Mouse (Mus musculus): ENCODE results near the gene Nhlrc2. TPM values are rescaled to one million over a fixed set of nuclear protein-coding genes. Genes with fewer than 3 reads are reported as not detected.

The Nhlrc2 gene
- total and polyA plus RNA-seq, 3 experiments: 9.9 to 18.3 (median 12.6) TPM

DNA sequence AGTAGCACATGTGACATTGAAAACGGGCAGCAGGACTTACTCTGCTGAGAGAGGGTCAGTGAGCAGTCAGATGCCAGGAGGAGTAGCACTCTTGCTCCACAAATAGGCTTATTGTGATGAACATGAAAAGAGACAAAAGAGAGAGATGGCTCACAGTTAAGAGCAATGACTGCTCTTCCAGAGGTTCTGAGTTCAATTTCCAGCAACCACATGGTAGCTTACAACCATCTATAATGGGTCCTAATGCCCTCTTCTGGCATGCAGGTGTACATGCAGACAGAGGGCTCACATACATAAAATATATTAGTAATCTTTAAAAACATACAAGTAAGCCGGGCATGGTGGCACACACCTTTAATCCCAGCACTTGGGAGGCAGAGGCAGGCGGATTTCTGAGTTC, 5.1 kb downstream of the Nhlrc2 start:
- dilution Hi-C loops (cut with MboI; ENCODE audit: extremely low pct_ligation_motif_present, extremely low pct_unique_long_range_greater_than_20kb, low sequenced_read_pairs): no loop called here
- TF ChIP-seq TCF12 (IDR thresholded peaks at IDR 0.05; ENCODE audit: low read depth, low read length) (no peak), ZKSCAN1 (IDR thresholded peaks at IDR 0.05; ENCODE audit: borderline replicate concordance, low read depth, low read length) (no peak), SMC3 (IDR thresholded peaks at IDR 0.05; ENCODE audit: low read depth, low read length) (no peak), E2F4 (IDR thresholded peaks at IDR 0.05; ENCODE audit: insufficient replicate concordance, low read depth, low read length) (no peak), MAX (IDR thresholded peaks at IDR 0.05; ENCODE audit: low read length) (no peak), CHD2 (IDR thresholded peaks at IDR 0.05; ENCODE audit: low read length) (no peak), UBTF (IDR thresholded peaks at IDR 0.05; ENCODE audit: low read depth, low read length) (no peak), ZNF384 (IDR thresholded peaks at IDR 0.05; ENCODE audit: low read depth, low read length) (no peak), PAX5 (IDR thresholded peaks at IDR 0.05; ENCODE audit: low read length) (no peak), RAD21 (IDR thresholded peaks at IDR 0.05; ENCODE audit: low read depth, low read length) (no peak), MAZ (IDR thresholded peaks at IDR 0.05; ENCODE audit: low read depth, low read length) (no peak), HCFC1 (IDR thresholded peaks at IDR 0.05; ENCODE audit: low read depth, low read length) (no peak), GABPA (IDR thresholded peaks at IDR 0.05; ENCODE audit: insufficient replicate concordance, low read depth, low read length) (no peak)
- peaks cover 0 to 25% of the 10 kb centered on the region in 2 experiments; a peak in 2 of 4 replicates for H3K4me1 ChIP-seq (ENCODE audit: control insufficient read depth in 1 of 2, insufficient read depth in 2 of 2)
- peaks cover 24% of the 10 kb centered on the region for H3K79me2 ChIP-seq (replicated peaks; ENCODE audit: control insufficient read depth, extremely low read depth, insufficient read depth, poor library complexity, severe bottlenecking)
- no peaks in the 10 kb centered on the region for H3K27me3 ChIP-seq (replicated peaks)
- no peak overlapping the region for H3K9ac ChIP-seq (ENCODE audit: insufficient read depth, low read depth)
- in situ Hi-C loops (cut with MboI; ENCODE audit: low pct_ligation_motif_present, low pct_unique_long_range_greater_than_20kb, low sequenced_read_pairs): no loop called here
- no peak overlapping the region for H3K4me2 ChIP-seq (ENCODE audit: insufficient read depth, low read depth, poor library complexity, severe bottlenecking)
- H3K9me3 ChIP-seq (replicated peaks; ENCODE audit: low read length): peaks cover 2% of the 10 kb centered on the region
- H3K27ac ChIP-seq (ENCODE audit: insufficient read depth, low read depth): no peak overlapping the region
- peaks cover 20 to 57% of the 10 kb centered on the region in 2 experiments for H3K36me3 ChIP-seq (replicated peaks in 1 of 2; ENCODE audit: control insufficient read depth in 1 of 2, insufficient read depth in 1 of 2, low read length in 1 of 2)
- no peak overlapping the region for H3K4me3 ChIP-seq (replicated peaks in 1 of 3; ENCODE audit: low read depth in 2 of 3, low read length in 2 of 3, poor library complexity in 1 of 3)
- DNase-seq (ENCODE audit: extremely low read depth): no peak

DNA sequence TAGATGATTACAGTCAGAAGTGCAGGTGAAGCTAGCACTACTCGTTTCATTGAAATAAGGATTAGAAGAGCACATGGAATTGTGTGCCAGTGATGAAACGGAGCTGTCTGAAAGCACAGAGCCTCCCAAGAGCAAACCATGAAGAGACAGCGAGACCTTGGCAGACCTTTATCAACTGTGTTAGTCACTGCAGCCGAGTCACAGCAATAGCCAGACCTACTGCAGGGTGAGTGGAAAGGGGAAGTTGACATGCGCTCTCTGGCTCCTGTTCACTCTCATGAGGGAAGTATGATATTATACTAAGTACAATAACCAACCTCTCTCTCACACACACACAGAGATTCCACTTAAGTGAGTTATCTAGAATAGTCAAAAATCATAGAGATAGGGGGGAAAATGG, 7.9 kb downstream of the Nhlrc2 start:
- no peak overlapping the region for H3K9ac ChIP-seq (ENCODE audit: insufficient read depth, low read depth)
- H3K4me3 ChIP-seq (replicated peaks in 1 of 3; ENCODE audit: low read depth in 2 of 3, low read length in 2 of 3, poor library complexity in 1 of 3): no peak overlapping the region
- no peak for TF ChIP-seq SIN3A (IDR thresholded peaks at IDR 0.05; ENCODE audit: low read length)
- TF ChIP-seq CHD2 (IDR thresholded peaks at IDR 0.05; ENCODE audit: low read length): no peak
- no peak for TF ChIP-seq MXI1 (IDR thresholded peaks at IDR 0.05; ENCODE audit: low read depth, low read length)
- no peaks in the 10 kb centered on the region for H3K27me3 ChIP-seq (replicated peaks)
- H3K4me2 ChIP-seq (ENCODE audit: insufficient read depth, low read depth, poor library complexity, severe bottlenecking): no peak overlapping the region
- H3K27ac ChIP-seq (ENCODE audit: insufficient read depth, low read depth): no peak overlapping the region
- peaks cover 30 to 78% of the 10 kb centered on the region in 2 experiments for H3K36me3 ChIP-seq (replicated peaks in 1 of 2; ENCODE audit: control insufficient read depth in 1 of 2, insufficient read depth in 1 of 2, low read length in 1 of 2)
- H3K4me1 ChIP-seq (ENCODE audit: control insufficient read depth in 1 of 2, insufficient read depth in 2 of 2): peaks cover 0 to 16% of the 10 kb centered on the region in 2 experiments; a peak in 2 of 4 replicates
- in situ Hi-C loops (cut with MboI; ENCODE audit: low pct_ligation_motif_present, low pct_unique_long_range_greater_than_20kb, low sequenced_read_pairs): no loop called here
- H3K9me3 ChIP-seq (replicated peaks; ENCODE audit: low read length): peaks cover 2% of the 10 kb centered on the region
- dilution Hi-C loops (cut with MboI; ENCODE audit: extremely low pct_ligation_motif_present, extremely low pct_unique_long_range_greater_than_20kb, low sequenced_read_pairs): no loop called here
- DNase-seq (ENCODE audit: extremely low read depth): peak; percentile 77
- H3K79me2 ChIP-seq (replicated peaks; ENCODE audit: control insufficient read depth, extremely low read depth, insufficient read depth, poor library complexity, severe bottlenecking): peaks cover 7% of the 10 kb centered on the region
